Mouse (Mus musculus) cortical plate, adult 2 months (tissue): Measurements from ENCODE around the gene Hook2.

Source experiments
- CTCF ChIP-seq: fragments of 200-500 bp; IDR thresholded peaks from 2 replicates; pipeline ENCODE4 v1.5.1; 2011; ENCODE audit warnings: mild to moderate bottlenecking, control low read depth, low read length; ENCODE audit not compliant: insufficient read depth; ENCODE audit errors: extremely low read depth
- POLR2A ChIP-seq: fragments of 200-500 bp; IDR thresholded peaks from 2 replicates; pipeline ENCODE4 v1.6.1; 2011; ENCODE audit warnings: mild to moderate bottlenecking, low read length, control low read depth; ENCODE audit not compliant: insufficient read depth; ENCODE audit errors: extremely low read depth

DNA sequence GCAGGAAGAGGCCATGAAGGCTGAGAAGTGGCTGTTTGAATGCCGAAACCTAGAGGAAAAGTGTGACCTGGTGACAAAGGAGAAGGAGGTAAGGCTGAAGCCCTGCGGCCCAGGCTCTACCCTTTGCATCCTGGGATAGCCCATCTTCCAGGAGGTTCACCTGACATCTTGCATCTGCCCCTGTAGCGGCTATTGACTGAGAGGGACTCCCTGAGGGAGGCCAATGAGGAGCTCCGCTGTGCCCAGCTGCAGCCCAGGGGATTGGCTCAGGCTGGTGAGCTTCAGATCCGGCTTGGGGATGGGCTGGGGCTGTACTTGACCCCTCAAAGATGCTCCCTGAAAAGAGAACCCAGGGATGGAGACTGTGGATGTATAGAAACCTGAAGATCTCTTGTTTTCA lies 6.6 kb downstream of the Hook2 start:
- TF ChIP-seq POLR2A (no peak), CTCF (no peak)
